Mouse (Mus musculus): Measurements from ENCODE around the gene Mroh2a.

The Mroh2a gene

DNA sequence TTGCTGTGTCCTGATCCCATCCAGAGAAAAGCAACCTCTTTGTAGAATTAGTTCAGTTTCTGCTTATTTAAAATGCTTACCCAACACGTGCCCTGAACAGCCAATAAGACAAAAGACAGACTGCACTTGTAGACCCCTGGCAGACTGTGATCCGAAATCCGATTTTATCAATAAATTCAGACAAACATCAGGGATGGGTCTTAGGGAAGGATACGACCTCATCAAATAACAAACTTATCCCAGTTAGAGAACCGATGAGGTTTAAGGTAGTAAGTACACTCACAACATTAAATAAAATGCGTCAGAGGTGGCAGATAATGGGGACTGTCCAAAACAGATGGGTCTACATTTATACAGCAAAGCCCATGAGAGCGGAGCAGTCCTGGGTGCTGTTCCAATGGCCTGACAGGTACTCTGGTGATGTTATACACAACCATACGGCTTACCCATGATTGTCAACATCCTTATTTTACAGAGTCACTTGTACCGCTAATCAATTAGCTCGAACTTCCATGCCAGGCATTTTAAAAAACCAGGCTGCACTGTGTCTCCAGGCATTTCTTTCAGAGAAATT, 49.8 kb downstream of the Mroh2a start:
- DNase-seq (ENCODE audit: low read depth, low spot score): no peak

DNA sequence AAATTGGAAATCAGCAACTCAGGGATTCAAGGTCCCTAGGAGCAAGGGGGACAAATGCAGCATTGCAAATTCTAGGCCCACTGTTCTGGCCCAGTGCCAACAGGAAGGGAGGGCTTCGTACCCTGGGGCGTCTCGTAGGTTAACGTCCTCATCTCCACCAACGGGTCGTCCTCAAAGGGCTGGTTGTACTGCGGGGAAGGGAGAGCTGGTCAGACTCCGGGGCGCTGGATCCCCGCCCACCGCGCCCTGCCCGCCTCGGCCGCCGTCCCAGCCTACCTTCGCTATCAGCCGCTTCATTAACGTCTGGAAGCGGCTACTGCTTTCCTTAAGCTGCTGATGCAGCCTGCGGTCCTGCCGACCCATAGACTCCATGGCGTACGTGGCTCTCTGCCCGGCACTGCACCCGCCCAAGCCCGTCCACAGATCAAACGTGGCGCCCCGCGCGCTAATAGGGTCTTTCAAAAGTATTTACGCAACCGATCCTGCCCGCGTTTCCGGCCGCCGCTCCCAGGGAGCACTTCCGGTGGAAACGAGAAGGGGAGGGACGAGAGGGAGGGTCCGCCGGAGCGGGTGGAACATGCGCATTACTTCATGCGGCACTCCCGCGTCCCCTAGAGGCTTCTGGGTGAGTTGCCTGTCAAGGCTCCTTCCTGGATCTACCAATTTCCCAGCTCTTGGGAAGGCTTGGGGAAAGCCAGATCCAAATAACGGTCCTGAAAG, 50.5 kb downstream of the Mroh2a start, which contains the start of the genes Hjurp and Trpm8:
TSS of gene Hjurp (minus strand) at position 536 of the 720 bp plus-strand sequence.
TSS of gene Trpm8 (plus strand) at position 564 of the 720 bp plus-strand sequence.
- DNase-seq (ENCODE audit: low read depth, low spot score): peak; percentile 100

DNA sequence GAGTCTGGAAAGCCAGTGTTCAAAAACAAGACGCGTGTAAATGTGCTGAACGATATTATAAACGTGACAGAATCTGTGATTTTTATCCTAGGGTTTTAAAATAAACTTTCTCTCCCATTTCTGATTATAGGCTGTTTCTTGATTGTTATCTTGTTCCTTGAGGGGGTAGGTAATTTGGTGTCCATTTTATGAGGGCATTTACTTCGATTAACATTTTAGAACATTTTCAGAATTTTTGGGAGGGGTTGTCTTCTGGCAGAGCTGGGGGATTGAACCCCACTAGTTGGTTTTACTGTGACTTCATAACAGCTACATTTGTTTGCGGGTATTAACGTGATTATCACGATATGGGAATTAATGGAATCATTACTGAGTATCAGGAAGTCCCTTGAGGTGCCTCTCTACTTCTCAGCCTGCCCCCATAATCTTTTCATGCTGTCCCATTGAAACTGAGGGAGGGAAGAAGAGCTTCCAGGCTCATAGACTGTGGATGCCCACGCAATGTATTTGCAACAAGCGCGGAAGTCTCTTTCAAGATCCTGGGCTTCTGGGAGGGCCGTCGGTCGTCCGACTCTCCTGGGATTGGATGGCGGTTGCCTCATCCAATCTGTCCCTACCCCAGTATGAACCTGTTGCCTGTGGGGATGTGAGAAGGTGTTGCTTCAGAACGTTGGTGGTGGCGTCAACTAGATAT, 51.2 kb downstream of the Mroh2a start:
- no peak for DNase-seq (ENCODE audit: low read depth, low spot score)

DNA sequence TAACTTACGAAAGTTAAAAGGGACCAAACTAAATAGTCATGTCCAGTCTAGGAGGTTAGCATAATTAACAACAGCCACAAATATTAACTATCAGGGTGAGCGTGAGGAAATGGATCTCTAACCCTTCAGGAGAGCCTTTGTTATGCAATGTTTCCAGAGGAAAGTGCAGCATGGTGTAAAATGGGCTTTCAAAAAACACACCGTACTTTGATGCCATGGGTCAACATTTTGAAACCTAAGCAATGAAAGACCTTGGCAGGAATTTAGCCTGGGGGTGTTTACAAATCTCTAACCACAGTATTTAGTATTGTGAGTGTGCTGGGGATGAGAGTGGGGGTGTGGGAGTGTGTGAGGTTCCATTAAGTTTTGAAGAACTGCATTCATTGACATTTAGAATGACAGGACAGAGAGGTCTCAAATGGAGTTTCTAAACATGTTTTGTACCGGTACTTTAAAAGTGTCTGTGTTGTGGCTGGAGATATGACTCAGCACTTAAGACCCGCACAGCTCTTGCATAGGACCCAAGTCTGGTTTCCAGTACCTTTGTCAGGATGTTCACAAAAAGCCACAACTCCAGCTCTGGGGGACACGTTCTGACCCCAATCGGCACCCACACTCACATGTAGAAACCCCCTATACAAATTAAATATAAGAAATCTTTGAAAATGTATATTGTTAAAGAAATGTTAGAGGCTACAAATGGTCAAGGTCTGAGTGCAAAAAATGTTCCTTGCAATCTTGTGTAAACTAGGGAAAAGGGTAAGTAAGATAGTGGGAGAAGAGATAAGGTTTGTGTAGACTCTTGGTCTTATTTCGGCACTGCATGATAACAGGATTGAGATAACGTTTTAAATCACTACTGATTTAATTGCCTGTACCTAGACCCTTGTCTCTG, 52.6 kb downstream of the Mroh2a start:
- no peak for DNase-seq (ENCODE audit: low read depth, low spot score)

DNA sequence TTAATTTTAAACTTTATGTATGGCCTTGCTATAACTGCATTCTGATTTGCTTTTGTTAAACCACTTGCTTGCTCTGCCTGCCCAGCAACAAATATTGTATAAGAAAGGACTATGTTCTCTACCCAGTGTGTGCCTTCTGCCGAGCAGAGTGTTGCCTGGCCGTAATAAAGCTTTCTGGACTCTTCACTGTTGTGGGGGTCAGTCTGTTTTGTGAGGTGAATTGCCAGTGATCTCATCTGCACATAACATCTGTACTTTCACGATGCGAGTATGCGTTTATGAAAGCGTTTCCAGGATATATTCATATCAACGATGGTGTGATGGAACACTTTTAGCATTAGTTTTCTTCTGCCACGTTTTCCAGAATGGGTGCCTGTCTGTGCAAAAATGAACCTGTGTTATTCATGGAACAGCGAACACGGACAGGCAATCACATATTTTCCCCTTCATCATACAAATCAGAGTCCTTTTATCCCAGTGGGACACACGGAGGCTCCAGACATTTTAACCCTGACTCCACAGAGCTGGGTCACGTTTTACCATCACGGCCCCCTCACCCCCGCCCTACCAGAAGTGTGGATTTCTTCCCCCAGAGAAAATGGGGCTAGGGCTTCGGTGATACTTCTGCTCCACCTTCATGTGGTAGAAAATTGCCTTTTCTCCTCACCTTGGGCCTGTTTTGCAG, 53.4 kb downstream of the Mroh2a start:
- no peak for DNase-seq (ENCODE audit: low read depth, low spot score)

DNA sequence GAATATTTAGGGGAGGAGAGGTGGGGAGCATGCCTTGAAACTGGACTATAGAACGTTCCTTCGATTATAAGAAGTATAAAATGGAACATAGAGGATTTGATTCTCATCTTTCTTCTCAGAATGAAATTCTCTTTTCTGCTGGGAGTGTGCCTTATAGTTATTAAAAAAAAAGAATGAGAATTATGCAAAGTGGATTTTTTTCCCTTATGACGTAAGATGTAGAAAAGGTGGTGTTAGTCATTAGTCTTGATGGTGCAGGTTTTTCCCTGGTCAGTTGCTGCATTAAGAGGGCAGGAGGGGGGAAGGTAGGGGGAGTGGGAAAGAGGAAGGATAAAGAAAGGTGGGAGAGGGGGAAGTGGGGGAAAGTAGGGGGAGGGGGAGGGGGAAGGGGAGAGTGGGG, 55.5 kb downstream of the Mroh2a start:
- DNase-seq (ENCODE audit: low read depth, low spot score): no peak

DNA sequence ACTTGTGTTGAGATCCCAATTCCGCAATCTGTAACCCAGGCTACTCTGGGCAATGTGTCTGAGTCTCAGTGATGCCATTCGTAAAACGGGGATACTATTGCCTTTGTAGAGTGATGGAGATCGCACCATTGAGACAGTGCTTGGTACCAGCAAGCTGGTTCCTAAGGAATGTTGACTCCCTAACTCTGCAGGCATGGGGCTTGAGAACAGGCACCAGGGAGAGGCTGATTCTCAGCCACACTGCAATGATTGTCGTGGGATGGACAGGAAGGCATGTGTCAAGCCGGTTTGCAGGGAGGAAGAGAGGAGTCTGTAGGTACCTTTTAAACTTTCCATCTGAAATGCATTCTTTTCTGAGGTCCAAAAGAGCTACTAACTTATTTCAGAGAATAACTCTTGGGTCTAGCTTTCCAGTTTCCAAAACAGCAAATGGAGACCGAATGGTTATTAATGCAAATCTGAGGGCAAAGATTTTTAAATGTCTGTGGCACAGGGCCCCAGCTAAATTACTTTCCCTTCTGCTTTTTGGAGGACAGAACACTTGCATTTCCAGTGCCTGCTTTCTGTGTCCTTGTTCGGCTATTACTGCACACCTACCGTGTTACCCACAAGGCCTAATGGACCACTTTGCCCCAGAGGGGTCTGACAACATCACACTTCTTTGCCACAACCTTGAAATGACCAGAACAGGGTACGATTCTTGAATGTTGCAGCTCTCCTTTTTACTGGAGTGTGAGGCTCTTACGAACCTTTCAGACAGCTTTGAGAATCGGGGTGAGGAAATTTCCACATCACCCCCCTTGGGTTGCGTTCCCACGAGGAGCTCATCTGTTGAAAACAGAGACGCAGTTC, 56.8 kb downstream of the Mroh2a start:
- DNase-seq (ENCODE audit: low read depth, low spot score): no peak

DNA sequence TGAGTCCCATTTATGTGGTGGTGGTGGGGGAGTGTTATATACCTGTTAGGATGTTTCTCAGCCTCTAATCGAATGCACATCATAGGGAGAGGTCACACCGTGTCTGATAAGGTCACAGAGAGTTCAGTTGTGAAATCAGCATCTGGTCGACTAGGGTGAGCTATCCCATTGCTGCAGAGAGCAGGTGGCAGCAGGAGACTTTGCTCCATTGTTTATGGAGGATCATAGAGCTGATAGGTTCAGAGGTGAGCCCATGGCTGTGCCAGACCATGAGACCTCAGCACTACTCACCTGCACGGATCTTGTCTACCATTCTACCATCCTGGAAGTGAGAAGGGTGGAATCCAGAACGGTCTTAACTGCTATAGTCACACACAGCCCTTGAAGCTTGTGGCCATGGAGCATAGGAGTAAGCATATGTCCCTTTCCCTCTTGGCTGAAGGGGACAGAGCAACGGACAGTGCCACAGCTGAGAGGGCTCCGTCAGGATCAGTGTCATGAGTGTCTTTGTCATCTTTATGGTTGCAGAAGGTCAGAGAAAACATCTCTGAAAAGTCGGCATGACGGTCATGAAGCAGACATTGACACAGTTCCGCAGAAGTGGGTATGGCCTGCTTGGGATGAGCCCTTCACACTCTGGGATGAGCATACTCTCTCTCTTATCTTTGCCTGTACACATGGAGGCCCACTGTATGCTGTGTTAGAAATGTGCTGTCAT, 57.6 kb downstream of the Mroh2a start:
- DNase-seq (ENCODE audit: low read depth, low spot score): no peak

DNA sequence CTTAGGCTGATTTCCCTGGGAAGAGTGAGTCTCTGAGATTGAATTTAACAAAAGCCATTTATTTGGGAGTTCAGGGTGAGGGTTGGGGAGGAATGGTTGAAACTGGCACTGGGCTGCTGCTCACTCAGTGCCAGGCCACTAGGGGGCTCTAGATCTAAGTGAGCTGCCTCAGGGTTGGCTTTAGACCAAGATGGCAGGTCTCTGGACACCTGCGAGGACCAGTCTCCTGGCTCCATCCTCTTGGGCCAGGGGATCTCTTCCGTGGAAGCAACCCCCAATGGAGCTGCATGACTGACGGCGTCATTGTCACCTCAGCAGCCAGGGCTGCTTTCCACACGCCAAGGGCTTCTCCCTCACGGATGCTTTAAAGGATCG, 58.1 kb downstream of the Mroh2a start:
- peak; percentile 80 for DNase-seq (ENCODE audit: low read depth, low spot score)

DNA sequence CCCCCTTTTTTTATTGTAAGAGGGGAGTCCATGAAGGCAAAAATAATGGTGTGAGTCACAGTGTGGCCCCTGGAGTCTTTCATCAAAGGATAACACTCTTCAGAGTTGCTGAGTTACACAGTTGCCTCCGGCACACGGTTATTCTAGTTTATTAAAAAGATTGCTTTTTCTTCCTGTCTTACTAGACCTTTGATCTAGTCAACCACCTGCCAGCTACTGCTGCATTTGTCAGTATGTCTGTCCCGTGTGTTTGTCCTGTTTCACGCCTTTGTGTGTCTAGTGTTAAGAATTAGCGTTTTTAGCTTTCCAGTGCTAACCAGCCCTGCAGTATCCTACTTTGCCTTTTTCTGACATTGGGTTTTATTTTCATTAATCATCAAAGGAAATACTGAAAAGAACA, 58.9 kb downstream of the Mroh2a start:
- no peak for DNase-seq (ENCODE audit: low read depth, low spot score)

DNA sequence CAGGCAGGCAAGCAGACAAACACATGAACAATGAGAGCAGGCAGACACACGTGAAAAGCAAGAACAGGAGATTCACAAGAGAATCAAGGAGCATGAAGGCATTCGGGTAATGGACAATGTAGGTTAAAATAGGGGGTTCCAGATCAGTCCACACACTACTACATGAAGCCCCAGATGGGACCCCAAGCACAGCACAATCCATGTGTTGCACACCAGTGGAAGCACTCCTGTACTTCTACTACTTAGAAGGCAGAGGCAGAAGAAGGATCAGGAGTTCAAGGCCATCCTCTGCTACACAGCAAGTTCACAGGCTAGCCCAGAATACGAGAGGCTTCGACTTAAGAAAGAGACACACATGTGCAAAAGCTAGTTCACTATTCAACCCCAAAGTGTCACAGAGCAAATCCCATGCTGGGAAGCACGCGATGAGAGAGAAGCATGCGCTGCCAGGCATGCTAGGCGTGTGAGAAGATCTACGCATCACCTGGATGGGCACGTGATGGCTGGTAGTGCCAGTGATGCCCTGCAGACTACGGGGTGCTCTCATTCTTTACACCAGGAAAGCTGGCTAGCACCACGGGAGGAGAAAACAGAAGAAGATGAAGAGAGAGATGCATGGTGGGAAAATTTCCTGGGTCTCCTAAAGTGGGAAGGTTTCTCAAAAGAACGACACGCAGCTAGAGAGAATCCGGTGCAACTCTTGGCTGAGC, 59.5 kb downstream of the Mroh2a start:
- no peak for DNase-seq (ENCODE audit: low read depth, low spot score)

DNA sequence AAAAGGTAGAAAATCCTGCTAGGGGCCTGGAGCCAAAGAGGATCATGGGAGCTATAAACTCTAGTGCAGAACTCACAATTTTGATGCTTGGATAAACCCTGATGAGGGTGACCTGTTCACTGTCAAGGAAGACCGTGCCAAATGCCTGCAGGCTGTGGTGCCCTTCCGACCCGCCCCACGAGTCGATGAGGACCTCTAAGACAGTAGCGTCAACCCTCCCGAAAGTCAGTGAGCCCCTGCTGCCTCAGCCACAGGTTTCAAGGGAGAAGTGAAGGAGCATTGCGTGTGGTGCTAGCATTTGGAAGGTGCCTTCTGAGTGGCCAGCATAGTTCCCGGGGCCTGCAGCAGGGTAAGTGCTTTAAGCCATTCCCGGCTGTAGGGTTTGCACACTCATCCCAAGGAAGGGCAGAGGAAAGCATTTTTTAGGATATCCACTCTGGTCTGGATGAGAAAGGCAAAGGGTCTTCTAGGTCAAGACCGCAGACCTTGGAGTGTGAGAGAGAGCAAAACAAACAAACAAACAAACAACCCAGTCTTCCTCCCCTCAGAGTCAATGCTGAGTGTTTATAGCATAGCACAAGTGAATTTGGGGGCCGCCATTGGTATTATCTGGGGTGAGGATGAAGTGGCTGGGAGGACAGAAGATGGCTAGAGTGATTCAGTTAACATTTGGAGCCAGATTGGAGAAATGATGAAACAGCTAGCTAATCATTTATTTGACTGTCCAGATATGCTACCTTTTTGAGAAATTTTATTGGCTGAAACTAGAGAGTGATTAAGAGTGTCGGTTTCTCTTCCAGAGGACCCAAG, 60.3 kb downstream of the Mroh2a start:
- no peak for DNase-seq (ENCODE audit: low read depth, low spot score)

DNA sequence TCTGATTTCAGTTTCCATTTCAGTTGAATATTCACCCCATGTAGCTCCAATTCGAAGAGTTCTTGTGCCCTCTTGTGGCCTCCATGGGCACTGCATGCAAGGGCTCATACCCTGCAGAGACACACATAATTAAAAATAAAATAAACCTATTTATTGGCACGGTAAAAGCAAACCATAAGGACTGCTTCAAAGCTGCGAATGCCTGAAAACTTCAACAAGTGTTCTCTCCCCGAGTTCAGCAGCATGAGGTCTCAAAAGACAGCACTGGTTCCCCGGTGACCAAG, 60.9 kb downstream of the Mroh2a start:
- peak; percentile 74 for DNase-seq (ENCODE audit: low read depth, low spot score)

DNA sequence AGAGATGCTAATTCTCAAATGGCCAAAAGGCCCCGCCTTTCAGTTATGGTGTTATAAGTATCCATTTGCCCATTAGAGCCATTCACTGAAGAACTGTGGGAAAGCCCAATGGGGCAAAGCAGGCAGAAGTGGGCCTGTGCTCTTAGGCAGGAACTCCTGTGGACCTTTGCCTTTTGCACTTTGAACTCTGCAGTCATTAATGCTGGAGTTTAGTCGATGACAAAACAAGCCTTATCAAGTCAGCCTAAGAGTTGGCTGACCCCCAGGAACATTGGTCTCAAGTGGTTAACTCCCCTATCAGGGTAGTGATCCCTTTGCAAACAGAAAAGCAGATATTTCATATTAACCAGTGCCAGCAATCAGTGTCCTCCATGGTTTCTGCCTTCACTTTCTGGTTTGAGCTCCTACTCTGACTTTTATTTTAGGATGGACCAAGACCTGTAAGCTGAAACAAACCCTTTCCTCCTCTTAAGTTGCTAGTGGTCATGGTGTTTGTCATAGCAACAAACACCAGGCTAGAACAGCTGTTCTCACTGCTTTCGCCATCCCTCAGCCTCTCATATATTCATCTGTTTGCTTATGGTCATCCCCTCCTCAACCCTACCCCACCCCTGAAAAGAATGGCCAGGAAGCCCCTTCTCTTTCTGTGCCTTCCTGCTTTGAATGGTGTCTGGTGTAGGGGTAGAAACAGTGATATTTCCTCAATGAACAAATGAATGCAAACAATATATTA, 61.4 kb downstream of the Mroh2a start:
- no peak for DNase-seq (ENCODE audit: low read depth, low spot score)

DNA sequence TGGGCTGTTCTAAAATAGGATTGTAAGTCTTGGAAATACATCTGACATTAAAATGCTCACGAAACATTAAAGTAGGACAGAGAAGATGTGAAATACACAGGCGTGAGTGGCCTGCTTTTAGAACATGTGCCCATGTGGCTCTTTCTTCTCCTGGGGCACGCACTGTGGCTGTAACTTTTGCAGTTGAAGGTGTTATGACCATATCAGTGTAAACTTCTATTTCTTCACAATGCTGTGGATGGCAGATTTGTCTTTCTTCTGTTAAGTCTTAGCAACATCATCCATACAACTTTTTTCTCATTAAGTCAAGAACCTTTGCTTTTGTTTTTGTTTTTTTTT, 62.0 kb downstream of the Mroh2a start:
- no peak for DNase-seq (ENCODE audit: low read depth, low spot score)

DNA sequence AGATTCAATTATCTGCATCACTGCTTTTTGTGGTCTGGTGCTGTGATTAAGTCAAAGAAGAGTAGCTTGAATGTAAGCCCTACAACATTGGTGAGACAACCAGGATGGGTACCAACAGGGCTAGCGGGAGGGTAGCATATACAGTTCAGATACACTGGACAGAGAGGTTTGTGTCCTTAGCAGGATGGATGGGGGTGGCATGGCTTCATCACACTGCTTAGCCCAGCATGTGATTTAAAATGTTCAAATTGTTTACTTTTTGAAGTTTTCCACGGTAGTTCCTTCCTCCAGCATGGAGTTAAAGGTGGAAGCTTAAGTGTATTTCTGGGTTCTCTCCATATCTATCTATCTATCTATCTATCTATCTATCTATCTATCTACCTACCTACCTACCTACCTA, 62.4 kb downstream of the Mroh2a start:
- no peak for DNase-seq (ENCODE audit: low read depth, low spot score)

DNA sequence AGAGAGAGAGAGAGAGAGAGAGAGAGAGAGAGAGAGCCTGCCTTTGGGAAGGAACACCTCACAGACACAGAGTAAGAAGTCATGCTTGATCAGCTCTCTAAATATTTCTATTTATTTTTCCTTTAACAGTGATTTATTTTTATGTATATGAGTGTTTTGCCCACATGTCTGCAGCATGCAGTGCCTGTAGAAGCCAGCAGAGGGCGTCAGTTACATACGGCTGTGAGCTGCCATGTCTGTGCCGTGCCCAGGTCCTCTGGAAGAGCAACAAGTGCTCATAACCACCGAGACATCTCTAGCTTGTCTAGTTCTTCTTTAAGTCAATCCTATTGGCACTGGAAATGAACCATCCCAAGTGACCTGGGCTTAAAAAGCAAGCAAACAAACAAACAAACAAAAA, 63.1 kb downstream of the Mroh2a start:
- DNase-seq (ENCODE audit: low read depth, low spot score): peak; percentile 89

DNA sequence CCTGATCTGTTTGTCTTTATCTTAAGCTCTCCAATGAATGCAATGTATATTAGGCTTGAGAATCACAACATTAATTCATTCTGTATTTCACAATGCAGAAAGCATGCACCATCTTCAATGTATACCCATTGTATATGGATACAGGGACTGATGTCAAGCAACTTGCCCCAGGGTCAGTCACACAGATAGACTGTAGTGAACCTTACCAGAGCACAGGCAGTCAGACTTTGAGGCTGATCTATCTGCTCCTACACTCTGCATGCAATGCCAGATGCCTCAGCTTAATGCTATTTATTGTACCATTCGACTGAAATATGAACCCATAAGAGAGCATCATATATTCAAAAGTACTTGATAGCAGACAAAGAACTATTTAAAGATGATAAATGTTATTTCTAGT, 63.7 kb downstream of the Mroh2a start:
- DNase-seq (ENCODE audit: low read depth, low spot score): no peak
